Mouse (Mus musculus) gastrocnemius, adult 8-10 months (tissue): ENCODE measurements around the gene Gimap9. TPM values are rescaled to one million over a fixed set of nuclear protein-coding genes. Genes with fewer than 3 reads are reported as not detected.

ENCODE experiments used
- DNase-seq, 2 experiments: peaks; one replicate each; pipeline ENCODE4 v3.0.0; 2022; ENCODE audit warnings: low spot score in 2 of 2
- total RNA-seq, 4 experiments: library from RNA; stranded (reverse); gene quantifications; 2 replicates each; pipeline ENCODE4 v1.2.4; 2022

Gimap9 gene
- total RNA-seq = 1 to 10 TPM in 1 of 4 experiments, under 1 TPM in 3; 0.40 to 1.0 (median 0.62) TPM

- DNase-seq = no peak
These were observed at the start of gene Gimap9 for GRCm38 (mm10) chr6:48675931-48676859. TSS of gene Gimap9 (plus strand) at chr6:48676129.

- no peak for DNase-seq
These were observed 49.5 kb upstream of the Gimap9 start, which contains the start of gene AI854703 for GRCm38 (mm10) chr6:48626464-48626863. TSS of gene AI854703 (plus strand) at chr6:48626764.

GRCm38 (mm10) chr6:48626984-48627383, 48.9 kb upstream of the Gimap9 start:
- peak; percentile 28 to 56 for DNase-seq

- DNase-seq = no peak
These were observed 48.4 kb upstream of the Gimap9 start for GRCm38 (mm10) chr6:48627511-48627924.

- no peak for DNase-seq
These were observed 47.6 kb upstream of the Gimap9 start for GRCm38 (mm10) chr6:48628377-48628776.

GRCm38 (mm10) chr6:48628808-48629660, 46.9 kb upstream of the Gimap9 start:
- no peak for DNase-seq

- DNase-seq = no peak
These were observed 46.3 kb upstream of the Gimap9 start for GRCm38 (mm10) chr6:48629661-48630034.

- no peak for DNase-seq
These were observed 45.1 kb upstream of the Gimap9 start for GRCm38 (mm10) chr6:48630831-48631230.

- no peak for DNase-seq
These were observed 40.8 kb upstream of the Gimap9 start for GRCm38 (mm10) chr6:48635105-48635504.

GRCm38 (mm10) chr6:48636515-48636914, 39.4 kb upstream of the Gimap9 start:
- DNase-seq = no peak

- DNase-seq = no peak
These were observed 38.0 kb upstream of the Gimap9 start for GRCm38 (mm10) chr6:48637811-48638500.

- no peak for DNase-seq
These were observed 37.4 kb upstream of the Gimap9 start for GRCm38 (mm10) chr6:48638553-48638952.

GRCm38 (mm10) chr6:48641391-48641790, 34.5 kb upstream of the Gimap9 start:
- DNase-seq = no peak

- no peak for DNase-seq
These were observed 33.1 kb upstream of the Gimap9 start for GRCm38 (mm10) chr6:48642764-48643292.

GRCm38 (mm10) chr6:48645660-48646308, 30.1 kb upstream of the Gimap9 start:
- DNase-seq = peak; percentile 26 to 53

- DNase-seq = no peak
These were observed 29.6 kb upstream of the Gimap9 start for GRCm38 (mm10) chr6:48646309-48646690.

- DNase-seq = peak in 1 of 2 experiments; percentile 2
These were observed 28.9 kb upstream of the Gimap9 start, which contains the start of gene Gimap8 for GRCm38 (mm10) chr6:48646995-48647394. TSS of gene Gimap8 (plus strand) at chr6:48647234.

GRCm38 (mm10) chr6:48647611-48648010, 28.3 kb upstream of the Gimap9 start:
- DNase-seq = peak in 1 of 2 experiments; percentile 0

GRCm38 (mm10) chr6:48648779-48649178, 27.1 kb upstream of the Gimap9 start:
- DNase-seq = no peak

- DNase-seq = peak in 1 of 2 experiments; percentile 1
These were observed 25.9 kb upstream of the Gimap9 start for GRCm38 (mm10) chr6:48650041-48650440.
